Mouse (Mus musculus) cortical plate, adult 2 months (tissue): ENCODE measurements around the gene Akna.

Source experiments
- CTCF ChIP-seq: fragments of 200-500 bp; IDR thresholded peaks from 2 replicates; pipeline ENCODE4 v1.5.1; 2011; ENCODE audit warnings: mild to moderate bottlenecking, control low read depth, low read length; ENCODE audit not compliant: insufficient read depth; ENCODE audit errors: extremely low read depth
- POLR2A ChIP-seq: fragments of 200-500 bp; IDR thresholded peaks from 2 replicates; pipeline ENCODE4 v1.6.1; 2011; ENCODE audit warnings: mild to moderate bottlenecking, low read length, control low read depth; ENCODE audit not compliant: insufficient read depth; ENCODE audit errors: extremely low read depth

DNA sequence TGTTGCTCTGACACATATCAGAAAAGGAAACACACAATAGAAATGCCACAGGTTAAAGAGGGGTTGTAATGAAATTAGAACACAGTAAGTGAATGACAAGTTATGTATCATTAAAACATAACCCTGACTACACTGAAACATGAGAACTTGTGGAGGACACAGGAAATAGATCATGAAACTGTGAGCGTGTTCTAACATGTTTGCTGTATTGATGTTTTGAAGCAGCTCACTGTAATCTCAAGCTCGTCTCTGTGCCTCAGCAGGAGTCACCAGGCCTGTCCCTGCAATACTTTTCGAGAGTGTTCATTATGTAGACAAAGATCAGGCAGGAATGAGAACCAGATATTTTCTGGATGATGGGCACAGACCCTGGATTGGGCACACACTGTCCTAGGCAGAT, 59.5 kb downstream of the Akna start:
- TF ChIP-seq CTCF (no peak), POLR2A (no peak)
